14 mouse cellular contexts compared by ENCODE assay signal in genomic region chr6:140243411-140244151, GRCm38 (mm10).
A peak's percentile ranks its signal among the peaks of the same experiment; 100 is the strongest.
DNase-seq lines count a peak whose midpoint lies in the region; ATAC-seq and TF ChIP-seq lines count a peak whose summit lies in the region.
"Had no signal": no experiment of that assay in that cellular context is flagged by ENCODE, and none has a peak within 500 bp of the region (broad histone marks: within the 10 kb centered on the region; RNA-seq: fewer than 3 reads in every experiment).

No protein-coding gene starts in this region.

- no peak for TF ChIP-seq CTCF in stomach, postnatal 0 days (IDR thresholded peaks at IDR 0.05; ENCODE audit: low read depth)

- H3K9ac ChIP-seq in stomach, embryonic 14.5 days (replicated peaks; ENCODE audit: low read depth, low read length): no peak overlapping the region
- H3K9ac ChIP-seq in stomach, postnatal 0 days (ENCODE audit: low read length): no peak overlapping the region
- H3K9ac ChIP-seq in forebrain, embryonic 11.5 days (ENCODE audit: low read length): no peak overlapping the region
- H3K9ac ChIP-seq: liver, embryonic 12.5 days had no signal

- H3K4me1 ChIP-seq in stomach, embryonic 14.5 days (ENCODE audit: control insufficient read depth, insufficient read depth, low read length): no peaks in the 10 kb centered on the region
- no peaks in the 10 kb centered on the region for H3K4me1 ChIP-seq in stomach, postnatal 0 days (replicated peaks; ENCODE audit: control insufficient read depth, insufficient read depth)
- H3K4me1 ChIP-seq in forebrain, embryonic 11.5 days (replicated peaks; ENCODE audit: control insufficient read depth, insufficient read depth, low read length): no peaks in the 10 kb centered on the region
- H3K4me1 ChIP-seq: liver, embryonic 12.5 days had no signal

- H3K9me3 ChIP-seq in stomach, embryonic 14.5 days (ENCODE audit: control insufficient read depth, low read depth, low read length): no peaks in the 10 kb centered on the region
- H3K9me3 ChIP-seq in stomach, postnatal 0 days (ENCODE audit: control insufficient read depth, low read length): no peaks in the 10 kb centered on the region
- H3K9me3 ChIP-seq in forebrain, embryonic 11.5 days (ENCODE audit: control insufficient read depth, low read length): no peaks in the 10 kb centered on the region

- H3K36me3 ChIP-seq in stomach, embryonic 14.5 days (ENCODE audit: control insufficient read depth, insufficient read depth, low read length): no peaks in the 10 kb centered on the region
- H3K36me3 ChIP-seq in stomach, postnatal 0 days (ENCODE audit: control insufficient read depth, insufficient read depth, low read length): no peaks in the 10 kb centered on the region
- no peaks in the 10 kb centered on the region for H3K36me3 ChIP-seq in forebrain, embryonic 11.5 days (ENCODE audit: control insufficient read depth, insufficient read depth, low read length)
- H3K36me3 ChIP-seq: G1E; liver, embryonic 12.5 days had no signal

- H3K27me3 ChIP-seq in stomach, embryonic 14.5 days (ENCODE audit: control insufficient read depth, insufficient read depth, low read length): no peaks in the 10 kb centered on the region
- H3K27me3 ChIP-seq in stomach, postnatal 0 days (ENCODE audit: control insufficient read depth, insufficient read depth, low read length): no peaks in the 10 kb centered on the region
- no peaks in the 10 kb centered on the region for H3K27me3 ChIP-seq in forebrain, embryonic 11.5 days (ENCODE audit: control insufficient read depth, insufficient read depth, low read length)
- H3K27me3 ChIP-seq: liver, embryonic 12.5 days had no signal

- no peak overlapping the region for H3K4me2 ChIP-seq in stomach, embryonic 14.5 days (replicated peaks; ENCODE audit: low read depth, low read length)
- H3K4me2 ChIP-seq in stomach, postnatal 0 days (replicated peaks; ENCODE audit: low read depth): no peak overlapping the region
- no peak overlapping the region for H3K4me2 ChIP-seq in forebrain, embryonic 11.5 days (ENCODE audit: low read depth, low read length, severe bottlenecking)
- H3K4me2 ChIP-seq: liver, embryonic 12.5 days had no signal

- WGBS in stomach, embryonic 14.5 days: 44% methylated on average over 8 of the region's 8 CpGs
- 43% methylated on average over 8 of the region's 8 CpGs for WGBS in stomach, postnatal 0 days
- 30% methylated on average over 8 of the region's 8 CpGs for WGBS in forebrain, embryonic 11.5 days

- no peak for TF ChIP-seq EP300 in stomach, postnatal 0 days (optimal IDR thresholded peaks at IDR 0.05)

- ATAC-seq in stomach, embryonic 14.5 days (ENCODE audit: insufficient number of reproducible peaks, insufficient read depth, low FRiP score, low read depth): 0 out of 2 replicates have a peak, but pooled peaks have one; percentile 33
- no peak for ATAC-seq in stomach, postnatal 0 days (ENCODE audit: low FRiP score, low TSS enrichment)
- peak; percentile 86 for ATAC-seq in forebrain, embryonic 11.5 days (replicated peaks; ENCODE audit: low FRiP score)
- ATAC-seq in frontal cortex, adult (ENCODE audit: low TSS enrichment): no peak
- ATAC-seq: liver, embryonic 12.5 days had no signal

- DNase-seq in stomach, postnatal 0 days (ENCODE audit: low spot score): no peak
- no peak for DNase-seq in forebrain, embryonic 11.5 days (ENCODE audit: low spot score)
- peak; percentile 24 for DNase-seq in mesoderm, embryonic 11.5 days (ENCODE audit: low read depth, low spot score)
- DNase-seq in spleen, adult 12 weeks (ENCODE audit: low spot score): no peak
- no peak for DNase-seq in urinary bladder, postnatal 14 days (ENCODE audit: low spot score)
- DNase-seq: heart, adult 2 months; kidney, postnatal 25 days; thymus, postnatal 36 days had no signal

- H3K27ac ChIP-seq in stomach, embryonic 14.5 days (ENCODE audit: low read length): no peak overlapping the region
- H3K27ac ChIP-seq in stomach, postnatal 0 days (replicated peaks): no peak overlapping the region
- no peak overlapping the region; the same call in 1 of the 2 replicates for H3K27ac ChIP-seq in forebrain, embryonic 11.5 days (ENCODE audit: low read depth, low read length)
- H3K27ac ChIP-seq: heart, adult 2 months; left cerebral cortex, adult 2 months; liver, embryonic 12.5 days; macrophage had no signal

- no peak overlapping the region for H3K4me3 ChIP-seq in stomach, embryonic 14.5 days (ENCODE audit: low read depth, low read length)
- H3K4me3 ChIP-seq in stomach, postnatal 0 days (ENCODE audit: low read depth, low read length): no peak overlapping the region
- H3K4me3 ChIP-seq in forebrain, embryonic 11.5 days (ENCODE audit: low read depth, low read length): no peak overlapping the region
- H3K4me3 ChIP-seq: heart, adult 2 months; left cerebral cortex, adult 2 months; liver, embryonic 12.5 days had no signal

Comparison
In these comparisons a context has a peak if more than half of its experiments do, and no peak if none do; other contexts are left out.
1. ATAC-seq: peak in stomach, embryonic 14.5 days (single experiment) and forebrain, embryonic 11.5 days (single experiment); none in stomach, postnatal 0 days (single experiment) and frontal cortex, adult (single experiment).